Mouse (Mus musculus) thymus, adult 2 months (tissue): Measurements from ENCODE around the gene Zfyve26.

ENCODE experiments used
- CTCF ChIP-seq: fragments of 200-500 bp; IDR thresholded peaks from 2 replicates; pipeline ENCODE4 v1.5.1; 2012; ENCODE audit warnings: mild to moderate bottlenecking, control low read depth, low read length, moderate library complexity, borderline replicate concordance; ENCODE audit not compliant: control insufficient read depth, poor library complexity, insufficient read depth; ENCODE audit errors: extremely low read depth
- POLR2A ChIP-seq: fragments of 200-500 bp; IDR thresholded peaks from 2 replicates; pipeline ENCODE4 v1.6.1; 2012; ENCODE audit warnings: mild to moderate bottlenecking, low read length, control low read depth, moderate library complexity; ENCODE audit not compliant: control insufficient read depth, poor library complexity, insufficient read depth; ENCODE audit errors: extremely low read depth

DNA sequence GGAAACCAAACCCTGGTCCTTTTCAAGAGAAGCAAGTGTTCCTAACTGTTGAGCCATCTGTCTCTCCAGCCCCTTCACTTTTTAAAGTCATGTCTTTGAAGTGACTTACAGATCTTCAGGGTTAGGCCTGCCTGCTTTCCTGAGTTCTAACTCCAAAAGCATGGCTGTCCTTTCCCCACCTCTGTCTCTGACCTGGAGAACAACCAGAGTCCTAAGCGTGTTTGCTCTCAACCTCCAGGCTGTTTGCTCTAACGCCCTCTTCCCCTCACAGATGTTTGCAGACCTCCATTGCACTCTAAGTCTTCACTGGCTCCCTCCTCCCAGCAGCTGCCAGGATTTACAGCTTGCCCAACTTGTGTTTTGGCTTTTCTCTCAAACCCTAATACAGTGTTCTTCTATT lies 30.6 kb upstream of the Zfyve26 start:
- TF ChIP-seq POLR2A (no peak), CTCF (no peak)
